Mouse (Mus musculus): ENCODE data around the gene Marveld1. TPM values are rescaled to one million over a fixed set of nuclear protein-coding genes. Genes with fewer than 3 reads are reported as not detected.
A peak's percentile ranks its signal among the peaks of the same experiment; 100 is the strongest.

The Marveld1 gene
- polyA plus RNA-seq (2015; fragmentation: Nextera tagmentation; extraction: Ambion mirVana), result 15.2 and 16.6 TPM in 2 replicates

GRCm38 (mm10) chr19:42147170-42147768 is at the start of gene Marveld1:
Marveld1 (plus strand) TSS chr19:42147400.
- H3K4me2 ChIP-seq, result peak within 1 kb of the TSS; percentile 82
- H3K9me3 ChIP-seq, result no peaks in the 10 kb centered on the region
- H3K4me1 ChIP-seq, result peaks cover 56% of the 10 kb centered on the region
- peak within 1 kb of the TSS; percentile 97 for H3K27ac ChIP-seq
- no peaks in the 10 kb centered on the region for H3K27me3 ChIP-seq
- peak within 1 kb of the TSS; percentile 77 for H3K4me3 ChIP-seq
- peak; percentile 77 for ATAC-seq (ENCODE audit: insufficient number of reproducible peaks, low FRiP score, low TSS enrichment, low read depth)
- H3K36me3 ChIP-seq, result peaks cover 13% of the 10 kb centered on the region
- WGBS, result under 1% methylated on average over 54 of the region's 57 CpGs
- H3K9ac ChIP-seq, result peak within 1 kb of the TSS; percentile 88

GRCm38 (mm10) chr19:42099406-42099805 is 47.8 kb upstream of the Marveld1 start:
- 79% methylated on average over 3 of the region's 3 CpGs for WGBS
- H3K27me3 ChIP-seq, result no peaks in the 10 kb centered on the region
- no peaks in the 10 kb centered on the region for H3K9me3 ChIP-seq
- no peak overlapping the region for H3K9ac ChIP-seq
- no peak overlapping the region for H3K4me2 ChIP-seq
- H3K36me3 ChIP-seq, result peaks cover 41% of the 10 kb centered on the region
- H3K4me1 ChIP-seq, result 0 out of 2 replicates have a peak, but pooled peaks cover under 1% of the 10 kb centered on the region
- no peak overlapping the region for H3K4me3 ChIP-seq
- no peak overlapping the region for H3K27ac ChIP-seq
- ATAC-seq (ENCODE audit: insufficient number of reproducible peaks, low FRiP score, low TSS enrichment, low read depth), result no peak

GRCm38 (mm10) chr19:42104681-42105080 is 42.5 kb upstream of the Marveld1 start:
- no peak for ATAC-seq (ENCODE audit: insufficient number of reproducible peaks, low FRiP score, low TSS enrichment, low read depth)

GRCm38 (mm10) chr19:42115783-42116335 is 31.3 kb upstream of the Marveld1 start:
- Histone ChIP-seq H3K4me2 (no peak overlapping the region), H3K4me3 (no peak overlapping the region), H3K27ac (no peak overlapping the region), H3K9ac (no peak overlapping the region), H3K27me3 (no peaks in the 10 kb centered on the region), H3K36me3 (peaks cover 71% of the 10 kb centered on the region), H3K4me1 (no peaks in the 10 kb centered on the region), H3K9me3 (no peaks in the 10 kb centered on the region)
- 86% methylated on average over 4 of the region's 4 CpGs for WGBS
- ATAC-seq (ENCODE audit: insufficient number of reproducible peaks, low FRiP score, low TSS enrichment, low read depth), result no peak

More at GRCm38 (mm10) chr19:42104681-42105080, 42.5 kb upstream of the Marveld1 start:
- no peaks in the 10 kb centered on the region for H3K4me1 ChIP-seq
- H3K27me3 ChIP-seq, result no peaks in the 10 kb centered on the region
- WGBS, result 95% methylated on average over 9 of the region's 9 CpGs
- H3K9me3 ChIP-seq, result no peaks in the 10 kb centered on the region
- H3K27ac ChIP-seq, result no peak overlapping the region
- no peak overlapping the region for H3K9ac ChIP-seq
- peaks cover 56% of the 10 kb centered on the region for H3K36me3 ChIP-seq
- no peak overlapping the region for H3K4me3 ChIP-seq
- no peak overlapping the region for H3K4me2 ChIP-seq

- Histone ChIP-seq H3K4me3 (no peak overlapping the region), H3K27me3 (no peaks in the 10 kb centered on the region)
- WGBS, result 91% methylated on average over 9 of the region's 9 CpGs
Measured at GRCm38 (mm10) chr19:42118142-42118541, 29.1 kb upstream of the Marveld1 start.

GRCm38 (mm10) chr19:42118596-42118995 is 28.6 kb upstream of the Marveld1 start:
- Histone ChIP-seq H3K36me3 (peaks cover 89% of the 10 kb centered on the region), H3K4me1 (no peaks in the 10 kb centered on the region), H3K27ac (no peak overlapping the region), H3K4me2 (no peak overlapping the region), H3K9me3 (no peaks in the 10 kb centered on the region), H3K9ac (no peak overlapping the region), H3K27me3 (no peaks in the 10 kb centered on the region), H3K4me3 (no peak overlapping the region)
- 89% methylated on average over 5 of the region's 5 CpGs for WGBS
- no peak for ATAC-seq (ENCODE audit: insufficient number of reproducible peaks, low FRiP score, low TSS enrichment, low read depth)

More at GRCm38 (mm10) chr19:42118142-42118541, 29.1 kb upstream of the Marveld1 start:
- Histone ChIP-seq H3K9me3 (no peaks in the 10 kb centered on the region), H3K4me2 (no peak overlapping the region), H3K9ac (no peak overlapping the region), H3K27ac (no peak overlapping the region), H3K4me1 (no peaks in the 10 kb centered on the region), H3K36me3 (peaks cover 89% of the 10 kb centered on the region)
- no peak for ATAC-seq (ENCODE audit: insufficient number of reproducible peaks, low FRiP score, low TSS enrichment, low read depth)

- no peaks in the 10 kb centered on the region for H3K9me3 ChIP-seq
- H3K4me2 ChIP-seq, result no peak overlapping the region
- no peak overlapping the region for H3K9ac ChIP-seq
- no peaks in the 10 kb centered on the region for H3K4me1 ChIP-seq
- no peak for ATAC-seq (ENCODE audit: insufficient number of reproducible peaks, low FRiP score, low TSS enrichment, low read depth)
- peaks cover 92% of the 10 kb centered on the region for H3K36me3 ChIP-seq
- WGBS, result 85% methylated on average over 8 of the region's 8 CpGs
- no peak overlapping the region for H3K4me3 ChIP-seq
- no peak overlapping the region for H3K27ac ChIP-seq
- H3K27me3 ChIP-seq, result no peaks in the 10 kb centered on the region
Measured at GRCm38 (mm10) chr19:42120451-42120850, 26.7 kb upstream of the Marveld1 start.

GRCm38 (mm10) chr19:42124684-42125083 is 22.5 kb upstream of the Marveld1 start:
- 83% methylated on average over 13 of the region's 13 CpGs for WGBS
- no peaks in the 10 kb centered on the region for H3K9me3 ChIP-seq
- H3K36me3 ChIP-seq, result peaks cover 54% of the 10 kb centered on the region
- H3K9ac ChIP-seq, result no peak overlapping the region
- ATAC-seq (ENCODE audit: insufficient number of reproducible peaks, low FRiP score, low TSS enrichment, low read depth), result no peak
- H3K4me1 ChIP-seq, result peaks cover 20% of the 10 kb centered on the region
- no peaks in the 10 kb centered on the region for H3K27me3 ChIP-seq
- no peak overlapping the region for H3K27ac ChIP-seq
- H3K4me2 ChIP-seq, result no peak overlapping the region
- no peak overlapping the region for H3K4me3 ChIP-seq

GRCm38 (mm10) chr19:42125501-42126218 is 21.5 kb upstream of the Marveld1 start:
- no peaks in the 10 kb centered on the region for H3K9me3 ChIP-seq
- peaks cover 45% of the 10 kb centered on the region for H3K36me3 ChIP-seq
- H3K4me2 ChIP-seq, result no peak overlapping the region
- H3K9ac ChIP-seq, result no peak overlapping the region
- H3K4me3 ChIP-seq, result no peak overlapping the region
- H3K27me3 ChIP-seq, result no peaks in the 10 kb centered on the region
- H3K27ac ChIP-seq, result no peak overlapping the region
- no peak for ATAC-seq (ENCODE audit: insufficient number of reproducible peaks, low FRiP score, low TSS enrichment, low read depth)
- 87% methylated on average over 11 of the region's 11 CpGs for WGBS
- H3K4me1 ChIP-seq, result peaks cover 30% of the 10 kb centered on the region

- no peak overlapping the region for H3K4me2 ChIP-seq
- 92% methylated on average over 6 of the region's 6 CpGs for WGBS
Measured at GRCm38 (mm10) chr19:42126219-42126605, 21.0 kb upstream of the Marveld1 start.

GRCm38 (mm10) chr19:42127024-42127423 is 20.2 kb upstream of the Marveld1 start:
- H3K9me3 ChIP-seq, result no peaks in the 10 kb centered on the region

More at GRCm38 (mm10) chr19:42126219-42126605, 21.0 kb upstream of the Marveld1 start:
- no peaks in the 10 kb centered on the region for H3K27me3 ChIP-seq
- no peak overlapping the region for H3K4me3 ChIP-seq
- H3K36me3 ChIP-seq, result peaks cover 40% of the 10 kb centered on the region
- no peak overlapping the region for H3K9ac ChIP-seq
- ATAC-seq (ENCODE audit: insufficient number of reproducible peaks, low FRiP score, low TSS enrichment, low read depth), result no peak
- H3K9me3 ChIP-seq, result no peaks in the 10 kb centered on the region
- H3K4me1 ChIP-seq, result peaks cover 33% of the 10 kb centered on the region
- no peak overlapping the region for H3K27ac ChIP-seq

More at GRCm38 (mm10) chr19:42127024-42127423, 20.2 kb upstream of the Marveld1 start:
- Histone ChIP-seq H3K4me2 (no peak overlapping the region), H3K27me3 (no peaks in the 10 kb centered on the region), H3K4me1 (peaks cover 34% of the 10 kb centered on the region), H3K36me3 (peaks cover 33% of the 10 kb centered on the region), H3K4me3 (no peak overlapping the region), H3K27ac (no peak overlapping the region), H3K9ac (no peak overlapping the region)
- WGBS, result 84% methylated on average over 5 of the region's 5 CpGs
- ATAC-seq (ENCODE audit: insufficient number of reproducible peaks, low FRiP score, low TSS enrichment, low read depth), result no peak
